Mouse (Mus musculus) stomach, postnatal 0 days (tissue): ENCODE measurements at regions not wholly inside any gene's neighbourhood (a gene's known extent, or its start where the extent isn't known, plus 50 kb on each side); places are given as distances from the start of the nearest gene placed in this dataset.

Experiments
- ATAC-seq: fragments of 200-750 bp; cut with Nextera tagmentation; 2 replicates; pipeline ENCODE4 v1.8.0; 2017; ENCODE audit not compliant: low FRiP score, low TSS enrichment
- DNase-seq: peaks from one replicate; pipeline ENCODE4 v3.0.0-alpha.2; 2016; ENCODE audit warnings: low spot score
- H3K27ac ChIP-seq: fragments of 300-500 bp; sonication (generic); replicated peaks from 2 replicates; pipeline ENCODE4 v1.5.1; 2014; ENCODE audit warnings: mild to moderate bottlenecking, control low read depth
- H3K27me3 ChIP-seq: fragments of 300-500 bp; sonication (generic); 2 replicates; pipeline ENCODE4 v1.6.1; 2014; ENCODE audit warnings: low read length; ENCODE audit not compliant: control insufficient read depth, insufficient read depth
- H3K36me3 ChIP-seq: fragments of 300-500 bp; sonication (generic); 2 replicates; pipeline ENCODE4 v1.6.1; 2014; ENCODE audit warnings: low read length, mixed read lengths; ENCODE audit not compliant: control insufficient read depth, insufficient read depth
- H3K4me1 ChIP-seq: fragments of 300-500 bp; sonication (generic); replicated peaks from 2 replicates; pipeline ENCODE4 v1.6.1; 2014; ENCODE audit warnings: antibody characterized with exemption; ENCODE audit not compliant: control insufficient read depth, insufficient read depth
- H3K4me2 ChIP-seq: fragments of 300-500 bp; sonication (generic); replicated peaks from 2 replicates; pipeline ENCODE4 v1.6.1; 2014; ENCODE audit warnings: low read depth, mild to moderate bottlenecking, control low read depth, moderate library complexity
- H3K4me3 ChIP-seq: fragments of 300-500 bp; sonication (generic); 2 replicates; pipeline ENCODE4 v1.5.1; 2014; ENCODE audit warnings: low read depth, low read length, control low read depth
- H3K9ac ChIP-seq: fragments of 300-500 bp; sonication (generic); 2 replicates; pipeline ENCODE4 v1.6.1; 2014; ENCODE audit warnings: mild to moderate bottlenecking, low read length, control low read depth, mixed read lengths
- H3K9me3 ChIP-seq: fragments of 300-500 bp; sonication (generic); 2 replicates; pipeline ENCODE4 v1.6.1; 2016; ENCODE audit warnings: low read length; ENCODE audit not compliant: control insufficient read depth
- CTCF ChIP-seq: IDR thresholded peaks from 2 replicates; pipeline ENCODE4 v1.5.1; 2016; ENCODE audit warnings: antibody characterized with exemption, low read depth, mild to moderate bottlenecking, moderate library complexity
- EP300 ChIP-seq: optimal IDR thresholded peaks from 2 replicates; pipeline ENCODE3; 2016; ENCODE audit warnings: antibody characterized with exemption
- WGBS: fragments of 180-500 bp; shearing (Covaris S2); extraction: QIAGEN DNeasy Blood & Tissue Kit; methylation state at CpG from one replicate; pipeline ENCODE4 v1.1.7; 2014; 5-methylcytosine and 5-hydroxymethylcytosine counted together

DNA sequence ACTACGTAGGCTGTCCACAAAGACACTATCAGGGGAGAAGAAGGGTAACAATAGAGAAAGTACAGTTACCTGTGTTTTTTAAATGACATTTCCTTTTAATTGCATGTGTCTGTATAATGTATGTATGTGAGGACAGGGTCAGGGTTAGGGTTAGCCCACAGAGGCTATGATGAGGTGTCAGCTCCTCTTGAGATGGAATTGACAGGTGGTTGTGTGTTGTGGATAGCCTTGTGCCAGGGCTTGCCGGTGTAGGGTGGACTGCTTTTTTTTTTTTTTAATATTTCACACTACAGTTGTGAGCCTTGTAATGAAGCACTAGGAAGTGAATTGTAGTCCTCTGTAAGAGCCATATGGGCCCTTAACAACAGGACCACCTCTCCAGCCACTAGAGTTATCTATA, 105.7 kb upstream of the Ankrd1 start:
- Histone ChIP-seq H3K4me2 (no peak overlapping the region), H3K27ac (no peak overlapping the region), H3K4me1 (no peaks in the 10 kb centered on the region), H3K9ac (no peak overlapping the region), H3K4me3 (no peak overlapping the region), H3K9me3 (no peaks in the 10 kb centered on the region), H3K36me3 (no peaks in the 10 kb centered on the region), H3K27me3 (no peaks in the 10 kb centered on the region)
- DNase-seq = no peak
- no peak for TF ChIP-seq CTCF
- no peak for TF ChIP-seq EP300
- no peak for ATAC-seq
- 96% methylated on average over 2 of the region's 2 CpGs for WGBS

DNA sequence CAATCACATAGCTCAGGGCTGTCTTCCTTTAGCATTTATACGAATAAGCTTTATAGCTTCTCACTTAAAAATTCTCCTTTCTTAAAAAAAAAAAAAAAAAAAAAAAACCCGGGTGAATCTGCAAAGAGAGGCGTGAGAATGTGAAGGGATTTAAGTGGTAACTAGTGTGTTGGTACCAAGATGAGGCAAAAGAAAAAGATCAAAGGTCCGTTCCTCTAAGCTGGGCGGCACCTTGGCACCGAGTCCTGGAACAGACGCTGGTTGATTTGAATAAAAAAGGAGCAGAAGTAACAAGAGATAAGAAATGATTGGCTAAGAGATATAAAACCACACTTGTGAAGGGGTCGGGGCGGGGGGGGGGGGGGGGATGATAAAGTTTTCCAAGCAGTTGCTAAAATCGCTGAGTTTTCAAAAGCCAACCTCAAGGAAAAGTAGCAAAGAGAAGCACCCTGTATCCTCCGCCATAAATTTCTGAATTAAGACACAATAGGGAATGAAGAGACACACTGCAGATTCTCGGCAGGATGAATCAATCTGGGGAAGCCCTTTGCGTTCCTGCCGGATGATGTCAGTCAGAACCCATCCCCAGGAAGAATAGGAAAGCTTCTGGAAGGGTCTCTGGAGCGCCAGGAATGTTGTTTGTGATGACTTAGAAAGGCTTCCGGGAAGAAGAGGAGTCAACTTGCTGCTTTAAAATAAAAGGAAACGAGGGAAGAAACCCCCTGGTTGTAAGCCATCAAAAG, 107.7 kb upstream of the Ankrd1 start:
- Histone ChIP-seq H3K9me3 (no peaks in the 10 kb centered on the region), H3K4me3 (no peak overlapping the region), H3K27me3 (no peaks in the 10 kb centered on the region), H3K4me1 (no peaks in the 10 kb centered on the region), H3K9ac (no peak overlapping the region), H3K27ac (no peak overlapping the region), H3K4me2 (no peak overlapping the region), H3K36me3 (no peaks in the 10 kb centered on the region)
- DNase-seq (no peak), ATAC-seq (no peak)
- no peak for TF ChIP-seq CTCF
- no peak for TF ChIP-seq EP300
- 21% methylated on average over 16 of the region's 17 CpGs for WGBS

DNA sequence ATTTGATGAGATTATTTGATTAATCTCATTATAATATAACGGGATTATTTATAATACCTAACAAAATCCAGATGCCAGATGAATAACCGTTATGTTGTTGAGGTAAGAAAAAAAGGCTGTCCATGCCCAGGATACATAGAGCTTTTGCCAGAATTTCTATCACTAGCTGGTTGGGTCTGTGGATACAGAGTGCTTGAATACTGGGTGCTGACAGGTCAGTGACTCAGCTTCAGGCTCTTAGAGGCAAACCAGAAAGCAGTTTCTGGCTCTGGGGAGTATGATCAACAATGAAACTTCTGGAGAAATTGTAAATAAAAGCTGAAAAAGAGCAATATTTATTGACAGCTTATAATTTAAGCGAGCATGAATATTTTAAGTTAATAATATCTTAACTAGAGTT, 109.4 kb upstream of the Ankrd1 start:
- ATAC-seq = no peak
- Histone ChIP-seq H3K4me1 (no peaks in the 10 kb centered on the region), H3K36me3 (no peaks in the 10 kb centered on the region), H3K4me3 (no peak overlapping the region), H3K27me3 (no peaks in the 10 kb centered on the region), H3K9ac (no peak overlapping the region), H3K4me2 (no peak overlapping the region), H3K27ac (no peak overlapping the region), H3K9me3 (no peaks in the 10 kb centered on the region)
- no peak for DNase-seq
- TF ChIP-seq CTCF (no peak), EP300 (no peak)
- 84% methylated on average over 3 of the region's 3 CpGs for WGBS

DNA sequence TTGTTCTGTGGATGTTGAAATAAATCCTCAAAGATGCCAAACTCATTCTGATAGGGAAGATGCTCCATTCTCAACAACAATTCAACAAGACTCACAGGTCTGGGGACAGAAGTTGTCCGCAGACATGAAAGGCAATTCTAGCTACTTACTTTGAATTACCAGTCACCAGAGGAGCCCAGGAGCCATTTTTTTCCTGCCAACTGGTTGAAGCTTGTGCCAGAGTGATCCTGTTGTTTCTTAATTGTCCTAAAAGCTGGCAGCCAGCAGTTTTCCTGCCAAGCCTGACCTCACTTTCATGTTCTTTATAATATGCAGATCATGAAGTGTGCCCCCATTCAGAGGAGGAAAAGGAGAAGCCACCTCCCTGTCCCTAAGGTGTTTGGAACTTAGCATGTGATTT, 110.0 kb upstream of the Ankrd1 start:
- H3K4me1 ChIP-seq = no peaks in the 10 kb centered on the region
- H3K9me3 ChIP-seq = no peaks in the 10 kb centered on the region
- H3K4me2 ChIP-seq = no peak overlapping the region
- no peak for DNase-seq
- no peak for ATAC-seq
- no peak overlapping the region for H3K27ac ChIP-seq
- TF ChIP-seq EP300 = no peak
- TF ChIP-seq CTCF = no peak
- 84% methylated on average over 1 of the region's 1 CpGs for WGBS
- H3K9ac ChIP-seq = no peak overlapping the region
- no peaks in the 10 kb centered on the region for H3K27me3 ChIP-seq
- no peak overlapping the region for H3K4me3 ChIP-seq
- no peaks in the 10 kb centered on the region for H3K36me3 ChIP-seq

DNA sequence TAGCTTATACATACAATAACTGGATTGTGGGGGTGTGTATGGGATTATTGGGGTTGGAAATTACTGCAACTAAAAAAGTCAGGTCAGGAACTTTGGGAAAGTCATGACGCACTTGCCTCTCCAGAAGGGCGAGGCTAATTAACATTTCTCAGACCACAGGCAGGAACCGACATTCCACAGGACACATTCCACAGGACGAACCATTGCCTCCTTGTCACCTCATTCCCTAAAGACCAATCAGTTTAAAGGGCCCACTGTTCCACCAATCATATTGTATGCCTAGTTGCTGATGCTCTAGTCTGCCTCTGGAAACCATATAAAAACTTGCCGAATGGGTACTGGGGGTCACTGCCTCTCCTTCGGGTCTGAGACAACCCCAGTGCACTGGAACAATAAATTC, 113.0 kb upstream of the Pcgf5 start:
- Histone ChIP-seq H3K27me3 (no peaks in the 10 kb centered on the region), H3K4me1 (no peaks in the 10 kb centered on the region), H3K36me3 (no peaks in the 10 kb centered on the region), H3K9ac (no peak overlapping the region), H3K27ac (no peak overlapping the region), H3K4me2 (no peak overlapping the region), H3K4me3 (no peak overlapping the region), H3K9me3 (no peaks in the 10 kb centered on the region)
- no peak for TF ChIP-seq CTCF
- no peak for TF ChIP-seq EP300
- ATAC-seq (no peak), DNase-seq (no peak)
- 61% methylated on average over 6 of the region's 6 CpGs for WGBS

DNA sequence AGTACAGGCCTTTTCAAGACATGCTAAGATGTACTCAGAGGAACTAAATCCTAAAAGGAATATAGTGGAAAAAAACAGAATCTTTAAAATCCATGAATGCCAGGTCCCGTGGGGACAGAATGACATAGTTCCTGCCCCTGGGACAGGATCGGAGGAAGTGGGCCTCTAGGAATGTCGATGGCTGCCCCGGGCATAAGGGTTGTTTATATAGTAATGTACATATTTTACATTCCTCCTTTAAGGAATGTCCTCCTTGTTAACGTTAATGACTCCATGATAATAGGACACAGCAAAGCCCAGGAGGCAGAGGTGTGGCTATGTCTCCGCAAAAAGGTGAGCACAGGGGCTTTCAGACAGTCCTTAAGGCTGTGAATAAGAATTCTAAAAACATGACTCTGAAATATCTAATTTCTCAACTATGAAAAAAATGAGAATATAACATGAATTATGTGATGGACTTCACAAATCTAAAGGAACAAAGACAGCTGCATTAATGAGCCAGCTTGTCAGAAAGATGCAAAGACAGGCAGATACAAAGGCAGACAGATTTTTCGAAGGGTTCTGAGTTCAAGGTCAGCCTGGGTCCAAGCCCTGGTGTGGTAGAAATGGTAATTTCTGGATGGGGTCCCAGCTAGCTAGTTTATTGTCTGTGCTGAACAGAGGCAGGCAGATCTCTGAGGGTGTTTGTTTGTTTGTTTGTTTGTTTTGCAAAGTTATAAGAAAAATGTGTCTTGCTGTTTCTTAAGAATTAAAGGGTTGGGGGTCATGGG, 111.3 kb upstream of the Pcgf5 start:
- no peak overlapping the region for H3K27ac ChIP-seq
- H3K4me2 ChIP-seq = no peak overlapping the region
- no peak overlapping the region for H3K9ac ChIP-seq
- no peak for ATAC-seq
- no peaks in the 10 kb centered on the region for H3K36me3 ChIP-seq
- H3K4me1 ChIP-seq = no peaks in the 10 kb centered on the region
- no peak overlapping the region for H3K4me3 ChIP-seq
- no peaks in the 10 kb centered on the region for H3K9me3 ChIP-seq
- 23% methylated on average over 7 of the region's 7 CpGs for WGBS
- H3K27me3 ChIP-seq = no peaks in the 10 kb centered on the region
- TF ChIP-seq CTCF = no peak
- TF ChIP-seq EP300 = no peak
- DNase-seq = no peak
